Mouse (Mus musculus) lung, embryonic 14.5 days (tissue): Measurements from ENCODE around the gene Arl2. TPM values are rescaled to one million over a fixed set of nuclear protein-coding genes. Genes with fewer than 3 reads are reported as not detected.
A peak's percentile ranks its signal among the peaks of the same experiment; 100 is the strongest.
"Not testable (repeated sequence)": the region's sequence is repeated elsewhere in the genome, so short reads cannot be mapped to it uniquely, and the experiment has no call there.

Source experiments
- ATAC-seq: fragments of 200-750 bp; cut with Nextera tagmentation; 2 replicates; pipeline ENCODE4 v1.8.0; 2017; ENCODE audit warnings: mild to moderate bottlenecking, moderate TSS enrichment, moderate library complexity; ENCODE audit not compliant: insufficient read depth
- DNase-seq: peaks from one replicate; pipeline ENCODE4 v3.0.0-alpha.2; 2015
- H3K27ac ChIP-seq: fragments of 300-500 bp; sonication (generic); 2 replicates; pipeline ENCODE4 v1.5.1; 2014; ENCODE audit warnings: low read depth, mild to moderate bottlenecking, moderate library complexity
- H3K27me3 ChIP-seq: fragments of 300-500 bp; sonication (generic); 2 replicates; pipeline ENCODE4 v1.6.1; 2014; ENCODE audit warnings: low read length, control low read depth; ENCODE audit not compliant: insufficient read depth
- H3K36me3 ChIP-seq: fragments of 300-500 bp; sonication (generic); 2 replicates; pipeline ENCODE4 v1.6.1; 2014; ENCODE audit warnings: control low read depth; ENCODE audit not compliant: insufficient read depth
- H3K4me1 ChIP-seq: fragments of 300-500 bp; sonication (generic); 2 replicates; pipeline ENCODE4 v1.6.1; 2014; ENCODE audit warnings: antibody characterized with exemption, control low read depth; ENCODE audit not compliant: insufficient read depth
- H3K4me2 ChIP-seq: fragments of 300-500 bp; sonication (generic); 2 replicates; pipeline ENCODE4 v1.6.1; 2014; ENCODE audit warnings: mild to moderate bottlenecking
- H3K4me3 ChIP-seq: fragments of 300-500 bp; sonication (generic); 2 replicates; pipeline ENCODE4 v1.5.1; 2014; ENCODE audit warnings: low read depth, low read length
- H3K9ac ChIP-seq: fragments of 300-500 bp; sonication (generic); 2 replicates; pipeline ENCODE4 v1.6.1; 2014
- H3K9me3 ChIP-seq: fragments of 300-500 bp; sonication (generic); 2 replicates; pipeline ENCODE4 v1.6.1; 2016; ENCODE audit warnings: low read depth, low read length, control low read depth
- CTCF ChIP-seq: IDR thresholded peaks from 2 replicates; pipeline ENCODE4 v1.5.1; 2016; ENCODE audit warnings: antibody characterized with exemption, low read depth
- WGBS: fragments of 180-500 bp; shearing (Covaris S2); extraction: QIAGEN DNeasy Blood & Tissue Kit; methylation state at CpG from one replicate; pipeline ENCODE4 v1.1.7; 2014; 5-methylcytosine and 5-hydroxymethylcytosine counted together
- polyA plus RNA-seq: library from polyadenylated mRNA; unstranded; fragments of >200 nt; fragmentation: Nextera tagmentation; extraction: Ambion mirVana; gene quantifications from 2 replicates; pipeline ENCODE4 v1.2.1, GENCODE M21; 2014

Gene Arl2
- polyA plus RNA-seq, 1 experiment from 2014 or later = 89.2 TPM

DNA sequence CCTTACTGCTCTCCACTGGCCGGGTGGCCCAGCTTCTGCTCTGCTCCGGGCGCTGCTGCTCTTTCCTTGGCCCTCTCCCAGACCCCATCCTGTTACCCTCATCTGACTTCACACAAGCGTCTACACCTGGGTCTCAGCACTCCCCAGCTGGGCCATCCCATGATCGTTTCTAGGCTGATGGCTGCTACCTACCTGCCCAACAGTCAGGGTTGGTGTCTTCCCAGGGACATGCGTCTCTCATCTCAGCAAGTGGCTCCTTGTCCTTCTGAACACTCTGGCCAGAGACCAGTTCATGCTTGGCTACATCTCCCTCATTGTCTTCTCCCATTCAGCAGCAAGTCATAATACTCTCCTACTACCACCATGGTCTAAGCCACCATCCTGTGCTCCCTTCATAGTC, 1.6 kb downstream of the Arl2 start:
- 97% methylated on average over 6 of the region's 6 CpGs for WGBS
- H3K4me3 ChIP-seq = peak overlapping the region; percentile 74
- H3K4me2 ChIP-seq = peak overlapping the region; percentile 82
- peaks cover 7% of the 10 kb centered on the region; the same call in 1 of the 2 replicates for H3K4me1 ChIP-seq
- DNase-seq (no peak), ATAC-seq (no peak)
- H3K27ac ChIP-seq = no peak overlapping the region
- no peaks in the 10 kb centered on the region for H3K9me3 ChIP-seq
- peak overlapping the region; percentile 83 for H3K9ac ChIP-seq
- H3K36me3 ChIP-seq = peaks cover 28% of the 10 kb centered on the region
- H3K27me3 ChIP-seq = no peaks in the 10 kb centered on the region
- no peak for TF ChIP-seq CTCF

DNA sequence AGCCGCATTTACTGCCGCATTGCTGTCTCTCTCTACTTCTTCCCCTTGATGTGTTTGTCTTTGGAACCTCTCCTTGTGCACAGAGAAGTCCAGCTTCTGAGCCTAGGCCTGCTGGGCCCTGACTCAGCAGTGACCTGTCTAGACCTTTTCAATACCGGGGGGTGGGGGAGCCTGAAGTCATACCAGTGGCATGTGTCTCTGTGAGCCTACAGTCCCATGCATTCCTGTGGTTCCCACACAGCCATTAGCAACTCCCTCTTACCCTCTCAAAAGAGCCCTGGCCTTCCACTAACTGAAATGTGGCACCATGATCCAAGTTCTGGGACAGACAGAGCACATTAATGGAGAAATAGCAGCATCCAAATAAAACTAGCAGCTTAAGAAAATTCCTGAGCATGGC, 5.0 kb downstream of the Arl2 start:
- DNase-seq = no peak

DNA sequence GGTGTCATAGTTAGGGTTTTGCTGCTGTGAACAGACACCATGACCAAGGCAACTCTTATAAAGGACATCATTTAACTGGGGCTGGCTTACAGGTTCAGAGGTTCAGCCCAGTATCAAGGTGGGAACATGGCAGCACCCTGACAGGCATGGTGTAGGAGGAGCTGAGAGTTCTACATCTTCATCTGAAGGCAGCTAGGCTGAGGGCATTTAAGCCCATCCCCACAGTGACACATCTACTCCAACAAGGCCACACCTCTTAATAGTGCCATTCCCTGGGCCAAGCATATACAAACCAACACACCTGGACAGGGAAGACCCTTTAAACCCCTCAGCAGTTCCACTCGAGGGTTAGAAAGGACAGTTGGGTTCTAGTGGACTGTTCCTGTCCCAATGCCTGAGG, 8.2 kb downstream of the Arl2 start:
- H3K27me3 ChIP-seq, H3K9ac ChIP-seq, H3K4me3 ChIP-seq, DNase-seq, H3K27ac ChIP-seq, H3K9me3 ChIP-seq, ATAC-seq, H3K4me2 ChIP-seq, H3K4me1 ChIP-seq: not testable (repeated sequence)
- peaks cover 34% of the 10 kb centered on the region for H3K36me3 ChIP-seq
- WGBS = 29% methylated on average over 1 of the region's 1 CpGs

More for the DNA sequence above, 5.0 kb downstream of the Arl2 start:
- no peak for ATAC-seq
- Histone ChIP-seq H3K9ac (no peak overlapping the region), H3K9me3 (no peaks in the 10 kb centered on the region), H3K36me3 (peaks cover 34% of the 10 kb centered on the region), H3K27ac (no peak overlapping the region), H3K4me3 (no peak overlapping the region), H3K4me1 (peaks cover 4% of the 10 kb centered on the region; the same call in 1 of the 2 replicates), H3K27me3 (no peaks in the 10 kb centered on the region), H3K4me2 (no peak overlapping the region)
- TF ChIP-seq CTCF = no peak
- 80% methylated on average over 3 of the region's 3 CpGs for WGBS

- peaks cover 29% of the 10 kb centered on the region for H3K36me3 ChIP-seq
- no peak for TF ChIP-seq CTCF
- H3K4me1 ChIP-seq = peaks cover 3% of the 10 kb centered on the region; the same call in 1 of the 2 replicates
- H3K27ac ChIP-seq = no peak overlapping the region
- 84% methylated on average over 7 of the region's 7 CpGs for WGBS
- no peak for DNase-seq
- H3K9me3 ChIP-seq = no peaks in the 10 kb centered on the region
- H3K4me2 ChIP-seq = no peak overlapping the region
- no peak for ATAC-seq
- H3K27me3 ChIP-seq = no peaks in the 10 kb centered on the region
- no peak overlapping the region for H3K9ac ChIP-seq
- no peak overlapping the region for H3K4me3 ChIP-seq
Measured at GRCm38 (mm10) chr19:6132171-6132827, 9.0 kb downstream of the Arl2 start.

DNA sequence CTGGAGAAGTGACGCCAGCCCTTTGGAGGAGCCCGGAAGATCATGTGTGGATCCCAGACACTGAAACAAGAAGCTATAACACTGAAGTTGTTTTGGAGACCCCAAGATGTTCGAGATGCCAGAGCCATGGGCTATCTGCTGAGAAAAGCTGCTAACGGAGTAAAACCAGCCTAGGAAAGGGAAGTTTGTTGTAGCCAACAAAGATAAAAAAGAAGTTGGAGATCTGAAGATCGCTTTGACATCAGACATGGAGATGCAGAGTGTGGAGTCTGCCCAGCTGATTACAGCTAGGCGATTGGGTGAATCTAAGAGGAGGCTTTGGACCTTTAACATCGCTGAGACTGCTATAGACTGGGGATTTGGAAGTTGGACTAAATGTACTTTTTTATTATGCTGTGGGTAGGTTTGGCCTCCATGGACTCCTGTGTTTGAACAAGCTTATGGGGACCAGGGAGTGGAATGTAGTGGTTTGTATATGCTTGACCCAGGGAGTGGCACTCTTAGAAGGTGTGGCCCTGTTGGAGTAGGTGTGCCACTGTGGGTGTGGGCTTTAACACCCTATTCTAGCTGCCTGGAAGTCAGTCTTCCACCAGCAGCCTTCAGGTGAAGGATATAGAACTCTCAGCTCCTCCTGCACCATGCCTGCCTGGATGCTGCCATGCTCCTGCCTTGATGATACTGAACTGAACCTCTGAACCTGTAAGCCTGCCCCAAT, 10.8 kb downstream of the Arl2 start:
- not testable (repeated sequence) for H3K4me3 ChIP-seq, H3K27me3 ChIP-seq, H3K9me3 ChIP-seq, H3K4me2 ChIP-seq, ATAC-seq, H3K9ac ChIP-seq, DNase-seq, H3K27ac ChIP-seq, H3K4me1 ChIP-seq
- H3K36me3 ChIP-seq = peaks cover 14% of the 10 kb centered on the region
- WGBS = 78% methylated on average over 7 of the region's 7 CpGs

DNA sequence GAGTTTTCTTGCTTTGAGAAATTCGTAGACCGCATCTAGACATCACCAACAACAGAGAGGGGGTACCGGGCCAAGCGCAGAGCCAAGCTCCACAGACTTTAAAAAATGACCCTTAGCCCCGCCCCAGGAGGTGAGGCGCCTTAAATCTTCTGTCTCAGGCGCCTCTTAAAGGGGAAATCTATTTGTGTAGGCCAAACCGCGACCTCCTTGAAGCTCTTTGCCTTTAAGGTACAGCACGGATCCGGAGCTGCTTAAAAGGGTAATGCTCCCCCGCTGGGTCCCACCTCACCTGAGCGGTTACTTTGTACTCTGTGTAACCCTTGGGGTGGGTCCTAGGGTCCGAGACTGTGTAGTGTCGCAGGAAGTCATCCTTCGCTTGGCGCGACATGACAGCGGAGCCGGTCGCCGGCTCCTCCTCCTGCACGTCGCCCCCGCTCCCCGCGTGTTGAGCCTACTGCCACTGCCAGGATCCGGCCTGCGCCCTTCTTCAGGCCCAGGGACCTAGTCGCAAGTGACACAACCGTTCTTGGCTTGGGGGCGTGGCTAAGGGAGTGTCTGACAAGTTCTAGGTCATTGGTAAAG, 13.5 kb downstream of the Arl2 start, which contains the start of gene Snx15:
Gene Snx15 (minus strand): TSS at position 545 of the 582 bp plus-strand sequence.
- no peak for TF ChIP-seq CTCF
- 0% methylated on average over 32 of the region's 32 CpGs for WGBS
- Histone ChIP-seq H3K9ac (peak within 1 kb of the TSS; percentile 49), H3K4me3 (peak within 1 kb of the TSS; percentile 46), H3K27me3 (no peaks in the 10 kb centered on the region), H3K27ac (peak within 1 kb of the TSS; percentile 78), H3K4me2 (peak within 1 kb of the TSS; percentile 63), H3K36me3 (peaks cover 5% of the 10 kb centered on the region; the same call in 1 of the 2 replicates), H3K9me3 (no peaks in the 10 kb centered on the region), H3K4me1 (peaks cover 3% of the 10 kb centered on the region; the same call in 1 of the 2 replicates)
- ATAC-seq = peak; percentile 95
- DNase-seq = peak; percentile 97
